Mouse (Mus musculus) heart, postnatal 0 days (tissue): Measurements from ENCODE around the gene Sqor. TPM values are rescaled to one million over a fixed set of nuclear protein-coding genes. Genes with fewer than 3 reads are reported as not detected.

Source experiments
- ATAC-seq: fragments of 200-750 bp; cut with Nextera tagmentation; 2 replicates; pipeline ENCODE4 v1.8.0; 2017; ENCODE audit warnings: low read depth, moderate number of reproducible peaks, moderate library complexity; ENCODE audit not compliant: insufficient read depth
- DNase-seq: peaks from one replicate; pipeline ENCODE4 v3.0.0-alpha.2; 2016; ENCODE audit warnings: low spot score
- H3K27ac ChIP-seq: fragments of 300-500 bp; sonication (generic); 2 replicates; pipeline ENCODE4 v1.5.1; 2014; ENCODE audit warnings: low read depth, mild to moderate bottlenecking
- H3K27me3 ChIP-seq: fragments of 300-500 bp; sonication (generic); 2 replicates; pipeline ENCODE4 v1.6.1; 2014; ENCODE audit warnings: low read length, mixed read lengths; ENCODE audit not compliant: control insufficient read depth, insufficient read depth
- H3K36me3 ChIP-seq: fragments of 300-500 bp; sonication (generic); replicated peaks from 2 replicates; pipeline ENCODE4 v1.6.1; 2014; ENCODE audit warnings: low read length, mixed read lengths; ENCODE audit not compliant: control insufficient read depth, insufficient read depth
- H3K4me1 ChIP-seq: fragments of 300-500 bp; sonication (generic); 2 replicates; pipeline ENCODE4 v1.6.1; 2014; ENCODE audit warnings: antibody characterized with exemption; ENCODE audit not compliant: control insufficient read depth, insufficient read depth
- H3K4me2 ChIP-seq: fragments of 300-500 bp; sonication (generic); 2 replicates; pipeline ENCODE4 v1.6.1; 2014; ENCODE audit warnings: low read depth, mild to moderate bottlenecking, low read length, moderate library complexity
- H3K4me3 ChIP-seq: fragments of 300-500 bp; sonication (generic); 2 replicates; pipeline ENCODE4 v1.5.1; 2014; ENCODE audit warnings: low read depth, low read length
- H3K9ac ChIP-seq: fragments of 300-500 bp; sonication (generic); replicated peaks from 2 replicates; pipeline ENCODE4 v1.6.1; 2014; ENCODE audit warnings: low read depth, low read length, mixed read lengths
- H3K9me3 ChIP-seq: fragments of 300-500 bp; sonication (generic); replicated peaks from 2 replicates; pipeline ENCODE4 v1.6.1; 2016; ENCODE audit warnings: low read length; ENCODE audit not compliant: control insufficient read depth
- CTCF ChIP-seq: IDR thresholded peaks from 2 replicates; pipeline ENCODE4 v1.5.1; 2016; ENCODE audit warnings: antibody characterized with exemption, control low read depth, low read depth
- EP300 ChIP-seq: IDR thresholded peaks from 2 replicates; pipeline ENCODE4 v1.6.1; 2016; ENCODE audit warnings: antibody characterized with exemption, low read depth
- WGBS: fragments of 180-500 bp; shearing (Covaris S2); extraction: QIAGEN DNeasy Blood & Tissue Kit; methylation state at CpG from one replicate; pipeline ENCODE4 v1.1.7; 2014; 5-methylcytosine and 5-hydroxymethylcytosine counted together
- polyA plus RNA-seq: library from polyadenylated mRNA; unstranded; fragments of >200 nt; fragmentation: Nextera tagmentation; extraction: Ambion mirVana; gene quantifications from 2 replicates; pipeline ENCODE4 v1.2.1, GENCODE M21; 2015
- total RNA-seq: library from RNA; depleted of rRNA; stranded (reverse); fragments of >200 nt; gene quantifications from 2 replicates; pipeline ENCODE4 v1.2.3, GENCODE M21; 2014; ENCODE audit warnings: low replicate concordance

Sqor gene
- total and polyA plus RNA-seq, 2 experiments from 2014 or later, result 8.0 to 8.1 TPM

- 70% methylated on average over 1 of the region's 1 CpGs for WGBS
- no peak overlapping the region for H3K9ac ChIP-seq
- no peak overlapping the region for H3K4me2 ChIP-seq
- ATAC-seq (no peak), DNase-seq (no peak)
- no peaks in the 10 kb centered on the region; the same call in 1 of the 2 replicates for H3K4me1 ChIP-seq
- H3K36me3 ChIP-seq, result no peaks in the 10 kb centered on the region
- H3K9me3 ChIP-seq, result no peaks in the 10 kb centered on the region
- no peak overlapping the region for H3K4me3 ChIP-seq
- no peak overlapping the region for H3K27ac ChIP-seq
- no peaks in the 10 kb centered on the region for H3K27me3 ChIP-seq
- TF ChIP-seq EP300, result no peak
- no peak for TF ChIP-seq CTCF
Measured at GRCm38 (mm10) chr2:122775491-122775890, 10.5 kb downstream of the Sqor start.

GRCm38 (mm10) chr2:122776823-122777222 is 11.8 kb downstream of the Sqor start:
- H3K36me3 ChIP-seq, result no peaks in the 10 kb centered on the region
- H3K4me3 ChIP-seq, result no peak overlapping the region
- no peak overlapping the region for H3K9ac ChIP-seq
- ATAC-seq (no peak), DNase-seq (no peak)
- no peak overlapping the region for H3K4me2 ChIP-seq
- no peaks in the 10 kb centered on the region for H3K27me3 ChIP-seq
- WGBS, result 51% methylated on average over 2 of the region's 2 CpGs
- H3K9me3 ChIP-seq, result no peaks in the 10 kb centered on the region
- H3K27ac ChIP-seq, result no peak overlapping the region
- TF ChIP-seq EP300, result no peak
- no peak for TF ChIP-seq CTCF
- no peaks in the 10 kb centered on the region; the same call in 1 of the 2 replicates for H3K4me1 ChIP-seq

- 61% methylated on average over 5 of the region's 5 CpGs for WGBS
- no peak overlapping the region for H3K27ac ChIP-seq
- ATAC-seq (no peak), DNase-seq (no peak)
- H3K4me2 ChIP-seq, result no peak overlapping the region
- H3K4me1 ChIP-seq, result no peaks in the 10 kb centered on the region; the same call in 1 of the 2 replicates
- H3K9me3 ChIP-seq, result no peaks in the 10 kb centered on the region
- TF ChIP-seq CTCF, result no peak
- TF ChIP-seq EP300, result no peak
- no peak overlapping the region for H3K9ac ChIP-seq
- no peaks in the 10 kb centered on the region for H3K36me3 ChIP-seq
- H3K27me3 ChIP-seq, result no peaks in the 10 kb centered on the region
- H3K4me3 ChIP-seq, result no peak overlapping the region
Measured at GRCm38 (mm10) chr2:122779967-122780366, 14.9 kb downstream of the Sqor start.

GRCm38 (mm10) chr2:122780447-122780846 is 15.4 kb downstream of the Sqor start:
- H3K4me3 ChIP-seq, result no peak overlapping the region
- H3K9me3 ChIP-seq, result no peaks in the 10 kb centered on the region
- no peaks in the 10 kb centered on the region for H3K36me3 ChIP-seq
- DNase-seq (no peak), ATAC-seq (no peak)
- H3K27me3 ChIP-seq, result no peaks in the 10 kb centered on the region
- H3K4me2 ChIP-seq, result no peak overlapping the region
- H3K27ac ChIP-seq, result no peak overlapping the region
- no peaks in the 10 kb centered on the region; the same call in 1 of the 2 replicates for H3K4me1 ChIP-seq
- WGBS, result 42% methylated on average over 3 of the region's 3 CpGs
- H3K9ac ChIP-seq, result no peak overlapping the region
- no peak for TF ChIP-seq EP300
- TF ChIP-seq CTCF, result no peak

GRCm38 (mm10) chr2:122781590-122782356 is 16.7 kb downstream of the Sqor start:
- Histone ChIP-seq H3K9me3 (no peaks in the 10 kb centered on the region), H3K36me3 (no peaks in the 10 kb centered on the region), H3K9ac (no peak overlapping the region), H3K4me1 (no peaks in the 10 kb centered on the region; the same call in 1 of the 2 replicates), H3K4me3 (no peak overlapping the region), H3K27ac (no peak overlapping the region), H3K4me2 (no peak overlapping the region), H3K27me3 (no peaks in the 10 kb centered on the region)
- 65% methylated on average over 8 of the region's 8 CpGs for WGBS
- TF ChIP-seq CTCF, result no peak
- no peak for TF ChIP-seq EP300
- ATAC-seq (no peak), DNase-seq (no peak)
